Mouse (Mus musculus) MEL (cell line): ENCODE data around the gene Trpc7. TPM values are rescaled to one million over a fixed set of nuclear protein-coding genes. Genes with fewer than 3 reads are reported as not detected.

Experiments used
- DNase-seq: peaks from one replicate; pipeline ENCODE4 v3.0.0; 2011; ENCODE audit warnings: low read depth, low spot score
- H3K27ac ChIP-seq: 2 replicates; pipeline ENCODE4 v1.5.1; 2012; ENCODE audit warnings: low read depth, mild to moderate bottlenecking, control low read depth, low read length, moderate library complexity; ENCODE audit not compliant: control insufficient read depth
- H3K27me3 ChIP-seq, 2 experiments: fragments of 150-350 bp in 1 of 2; sonication (generic) in 1 of 2; 2 replicates each; pipeline ENCODE4 v1.6.1; 2012; ENCODE audit warnings: low read length in 2 of 2, mild to moderate bottlenecking in 2 of 2, improper control_type of control experiment in 1 of 2, moderate library complexity in 1 of 2; ENCODE audit not compliant: insufficient read depth in 2 of 2, control insufficient read depth in 1 of 2
- H3K36me3 ChIP-seq, 2 experiments: 2 replicates each; pipeline ENCODE4 v1.6.1; 2012 to 2014; ENCODE audit warnings: low read length in 2 of 2, improper control_type of control experiment in 1 of 2, inconsistent platforms in 1 of 2, mild to moderate bottlenecking in 1 of 2; ENCODE audit not compliant: insufficient read depth in 2 of 2, control insufficient read depth in 1 of 2
- H3K4me1 ChIP-seq, 2 experiments: fragments of 150-350 bp in 1 of 2; sonication (generic) in 1 of 2; 2 replicates each; pipeline ENCODE4 v1.6.1; 2012; ENCODE audit warnings: low read length in 2 of 2, improper control_type of control experiment in 1 of 2, mild to moderate bottlenecking in 1 of 2; ENCODE audit not compliant: insufficient read depth in 2 of 2, control insufficient read depth in 1 of 2
- H3K4me3 ChIP-seq, 2 experiments: fragments of 150-350 bp in 1 of 2; sonication (generic) in 1 of 2; 2 replicates each; pipeline ENCODE4 v1.5.1; 2012; ENCODE audit warnings: low read depth in 2 of 2, low read length in 2 of 2, mild to moderate bottlenecking in 2 of 2, moderate library complexity in 2 of 2, control low read depth in 1 of 2, improper control_type of control experiment in 1 of 2; ENCODE audit not compliant: control insufficient read depth in 1 of 2, insufficient read depth in 1 of 2
- H3K79me2 ChIP-seq: 2 replicates; pipeline ENCODE4 v1.6.1; 2012; ENCODE audit warnings: mild to moderate bottlenecking, low read length, moderate library complexity; ENCODE audit not compliant: control insufficient read depth, poor library complexity, insufficient read depth
- H3K9ac ChIP-seq: 2 replicates; pipeline ENCODE4 v1.6.1; 2012; ENCODE audit warnings: low read depth, mild to moderate bottlenecking, control low read depth, low read length, moderate library complexity; ENCODE audit not compliant: control insufficient read depth, poor library complexity, severe bottlenecking
- H3K9me3 ChIP-seq: fragments of 150-350 bp; sonication (generic); replicated peaks from 2 replicates; pipeline ENCODE4 v1.6.1; 2012; ENCODE audit warnings: mild to moderate bottlenecking, low read length, improper control_type of control experiment, moderate library complexity; ENCODE audit not compliant: insufficient read depth
- CHD1 ChIP-seq: IDR thresholded peaks from 2 replicates; pipeline ENCODE4 v1.6.1; 2012; ENCODE audit warnings: low read depth, mild to moderate bottlenecking, inconsistent platforms, low read length, improper control_type of control experiment
- CHD2 ChIP-seq: IDR thresholded peaks from 2 replicates; pipeline ENCODE4 v1.6.1; 2011; ENCODE audit warnings: low read length, improper control_type of control experiment
- CTCF ChIP-seq, 3 experiments: IDR thresholded peaks in 2 of 3; conservative IDR thresholded peaks in 1 of 3; 2 replicates each; pipeline ENCODE4 v1.5.1; 2011 to 2012; ENCODE audit warnings: low read length in 3 of 3, low read depth in 2 of 3, mild to moderate bottlenecking in 2 of 3, improper control_type of control experiment in 1 of 3, inconsistent platforms in 1 of 3, mixed read lengths in 1 of 3, moderate library complexity in 1 of 3; ENCODE audit not compliant: control insufficient read depth in 1 of 3, insufficient read depth in 1 of 3, poor library complexity in 1 of 3, severe bottlenecking in 1 of 3
- E2F4 ChIP-seq: IDR thresholded peaks from 2 replicates; pipeline ENCODE4 v1.6.1; 2011; ENCODE audit warnings: low read depth, low read length, improper control_type of control experiment, borderline replicate concordance
- EP300 ChIP-seq, 2 experiments: IDR thresholded peaks; 2 replicates each; pipeline ENCODE4 v1.6.1; 2011; ENCODE audit warnings: improper control_type of control experiment in 2 of 2, low read length in 2 of 2, low read depth in 1 of 2, mild to moderate bottlenecking in 1 of 2
- ETS1 ChIP-seq: IDR thresholded peaks from 2 replicates; pipeline ENCODE4 v1.6.1; 2012; ENCODE audit warnings: low read depth, mild to moderate bottlenecking, inconsistent platforms, low read length, improper control_type of control experiment, moderate library complexity
- GABPA ChIP-seq: IDR thresholded peaks from 2 replicates; pipeline ENCODE4 v1.6.1; 2012; ENCODE audit warnings: low read depth, mild to moderate bottlenecking, inconsistent platforms, low read length, improper control_type of control experiment, moderate library complexity
- GATA1 ChIP-seq: IDR thresholded peaks from 2 replicates; pipeline ENCODE4 v1.6.1; 2011; ENCODE audit warnings: low read depth, low read length, improper control_type of control experiment
- HCFC1 ChIP-seq: IDR thresholded peaks from 2 replicates; pipeline ENCODE4 v1.6.1; 2012; ENCODE audit warnings: low read depth, mild to moderate bottlenecking, inconsistent platforms, low read length, improper control_type of control experiment, moderate library complexity
- MAZ ChIP-seq: IDR thresholded peaks from 2 replicates; pipeline ENCODE4 v1.6.1; 2012; ENCODE audit warnings: low read depth, mild to moderate bottlenecking, inconsistent platforms, low read length, improper control_type of control experiment
- MEF2A ChIP-seq: IDR thresholded peaks from 2 replicates; pipeline ENCODE4 v1.6.1; 2014; ENCODE audit warnings: low read depth, mild to moderate bottlenecking, inconsistent platforms, low read length, improper control_type of control experiment; ENCODE audit not compliant: poor library complexity, insufficient replicate concordance, severe bottlenecking; ENCODE audit errors: extremely low read depth
- MXI1 ChIP-seq: IDR thresholded peaks from 2 replicates; pipeline ENCODE4 v1.6.1; 2011; ENCODE audit warnings: mild to moderate bottlenecking, low read depth, low read length, improper control_type of control experiment
- MYB ChIP-seq: IDR thresholded peaks from 2 replicates; pipeline ENCODE4 v1.6.1; 2011; ENCODE audit warnings: mild to moderate bottlenecking, low read depth, low read length, improper control_type of control experiment
- MYC ChIP-seq: IDR thresholded peaks from 2 replicates; pipeline ENCODE4 v1.6.1; 2011; ENCODE audit warnings: low read depth, mild to moderate bottlenecking, low read length, improper control_type of control experiment, moderate library complexity
- NELFE ChIP-seq: IDR thresholded peaks from 2 replicates; pipeline ENCODE4 v1.6.1; 2011; ENCODE audit warnings: low read depth, low read length, improper control_type of control experiment
- NRF1 ChIP-seq: IDR thresholded peaks from 2 replicates; pipeline ENCODE4 v1.6.1; 2014; ENCODE audit warnings: low read depth, mild to moderate bottlenecking, inconsistent platforms, low read length, improper control_type of control experiment, moderate library complexity; ENCODE audit not compliant: poor library complexity, insufficient read depth, severe bottlenecking
- POLR2A ChIP-seq, 2 experiments: IDR thresholded peaks; 2 replicates each; pipeline ENCODE4 v1.6.1; 2011 to 2012; ENCODE audit warnings: low read length in 2 of 2, mild to moderate bottlenecking in 2 of 2, control low read depth in 1 of 2, improper control_type of control experiment in 1 of 2, low read depth in 1 of 2, moderate library complexity in 1 of 2; ENCODE audit not compliant: control insufficient read depth in 1 of 2, insufficient read depth in 1 of 2, poor library complexity in 1 of 2
- POLR2AphosphoS2 ChIP-seq: IDR thresholded peaks from 2 replicates; pipeline ENCODE4 v1.6.1; 2011; ENCODE audit warnings: low read length, improper control_type of control experiment
- POLR2AphosphoS5 ChIP-seq: IDR thresholded peaks from 2 replicates; pipeline ENCODE4 v1.6.1; 2012; ENCODE audit warnings: low read depth, borderline replicate concordance, mild to moderate bottlenecking, inconsistent platforms, low read length, moderate library complexity, mixed read lengths
- RAD21 ChIP-seq: IDR thresholded peaks from 2 replicates; pipeline ENCODE4 v1.6.1; 2011; ENCODE audit warnings: mild to moderate bottlenecking, low read depth, low read length, improper control_type of control experiment
- RCOR1 ChIP-seq: IDR thresholded peaks from 2 replicates; pipeline ENCODE4 v1.6.1; 2012; ENCODE audit warnings: low read depth, mild to moderate bottlenecking, inconsistent platforms, low read length, improper control_type of control experiment
- SIN3A ChIP-seq: IDR thresholded peaks from 2 replicates; pipeline ENCODE4 v1.6.1; 2012; ENCODE audit warnings: low read length, improper control_type of control experiment, inconsistent platforms
- SMC3 ChIP-seq: IDR thresholded peaks from 2 replicates; pipeline ENCODE4 v1.6.1; 2011; ENCODE audit warnings: low read depth, low read length, improper control_type of control experiment
- TAL1 ChIP-seq: IDR thresholded peaks from 2 replicates; pipeline ENCODE4 v1.6.1; 2012; ENCODE audit warnings: mild to moderate bottlenecking, inconsistent platforms, low read length, moderate library complexity, mixed read lengths
- TBP ChIP-seq: IDR thresholded peaks from 2 replicates; pipeline ENCODE4 v1.8.0; 2011; ENCODE audit warnings: low read depth, low read length, improper control_type of control experiment
- TCF12 ChIP-seq: IDR thresholded peaks from 2 replicates; pipeline ENCODE4 v1.6.1; 2014; ENCODE audit warnings: low read depth, mild to moderate bottlenecking, inconsistent platforms, low read length, improper control_type of control experiment, moderate library complexity
- UBTF ChIP-seq: IDR thresholded peaks from 2 replicates; pipeline ENCODE4 v1.6.1; 2012; ENCODE audit warnings: low read depth, mild to moderate bottlenecking, inconsistent platforms, low read length, improper control_type of control experiment, moderate library complexity, borderline replicate concordance; ENCODE audit not compliant: insufficient read depth
- USF2 ChIP-seq, 2 experiments: IDR thresholded peaks; 2 replicates each; pipeline ENCODE4 v1.6.1; 2011 to 2012; ENCODE audit warnings: improper control_type of control experiment in 2 of 2, low read length in 2 of 2, borderline replicate concordance in 1 of 2, inconsistent platforms in 1 of 2, low read depth in 1 of 2, mild to moderate bottlenecking in 1 of 2; ENCODE audit not compliant: insufficient read depth in 1 of 2
- ZC3H11A ChIP-seq: IDR thresholded peaks from 2 replicates; pipeline ENCODE4 v1.6.1; 2012; ENCODE audit warnings: low read depth, mild to moderate bottlenecking, inconsistent platforms, low read length, improper control_type of control experiment
- ZKSCAN1 ChIP-seq: IDR thresholded peaks from 2 replicates; pipeline ENCODE4 v1.6.1; 2012; ENCODE audit warnings: low read depth, mild to moderate bottlenecking, inconsistent platforms, low read length, improper control_type of control experiment, moderate library complexity
- ZMIZ1 ChIP-seq: IDR thresholded peaks from 2 replicates; pipeline ENCODE4 v1.6.1; 2012; ENCODE audit warnings: low read depth, mild to moderate bottlenecking, inconsistent platforms, low read length, improper control_type of control experiment, moderate library complexity
- polyA plus RNA-seq, 2 experiments: library from polyadenylated mRNA; stranded (reverse) in 1 of 2; unstranded in 1 of 2; fragments of >175 nt in 1 of 2; fragments of >200 nt in 1 of 2; gene quantifications; 2 replicates each; pipeline versions ENCODE4 v1.2.1 to v1.2.4; 2012; ENCODE audit warnings: low replicate concordance in 2 of 2, low read depth in 1 of 2; ENCODE audit not compliant: insufficient read length in 2 of 2, insufficient read depth in 1 of 2, missing spikeins in 1 of 2
- total RNA-seq: library from RNA; depleted of rRNA; stranded (reverse); fragments of 300-350 nt; gene quantifications from 2 replicates; pipeline ENCODE4 v1.2.3, GENCODE M21; 2012

Trpc7 gene
- total and polyA plus RNA-seq, 3 experiments, result not detected

DNA sequence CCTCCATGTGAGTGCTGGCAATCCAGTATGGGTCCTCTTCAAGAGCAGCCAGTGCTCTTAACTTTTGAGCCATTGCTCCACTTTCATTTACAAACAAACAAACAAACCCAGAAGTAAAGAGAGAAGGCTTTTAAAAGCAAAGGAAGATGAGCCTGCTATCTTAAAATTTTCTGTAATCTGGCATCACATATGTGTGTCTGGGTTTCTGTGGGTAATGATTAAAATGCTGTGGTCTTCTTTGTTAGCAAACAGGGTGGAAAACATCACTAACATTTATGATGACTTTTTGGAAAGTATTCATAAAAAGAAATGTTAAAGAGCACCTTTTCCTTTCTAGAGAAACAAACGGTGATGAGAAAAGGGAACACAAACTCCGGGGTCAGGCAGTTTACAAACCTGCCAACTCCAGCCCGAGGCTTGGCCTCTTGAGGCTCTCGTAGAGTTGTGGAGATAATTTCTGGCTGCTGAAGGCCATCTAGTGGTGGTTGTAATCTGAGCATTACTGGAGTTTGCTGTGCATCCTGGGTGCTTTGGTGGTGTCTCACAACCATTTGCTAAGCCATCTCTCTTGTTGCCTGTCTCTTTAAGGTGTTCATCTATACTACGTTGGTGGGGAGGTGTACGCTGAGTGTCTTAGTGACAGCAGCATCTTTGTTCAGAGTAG lies 160.4 kb downstream of the Trpc7 start:
- H3K27ac ChIP-seq, result peak overlapping the region; percentile 49; the same call in 1 of the 2 replicates
- H3K79me2 ChIP-seq, result no peaks in the 10 kb centered on the region
- no peaks in the 10 kb centered on the region for H3K27me3 ChIP-seq
- no peaks in the 10 kb centered on the region for H3K9me3 ChIP-seq
- H3K36me3 ChIP-seq, result peaks cover 3 to 6% of the 10 kb centered on the region in 2 experiments
- H3K4me1 ChIP-seq, result peaks cover 3 to 4% of the 10 kb centered on the region in 2 experiments
- TF ChIP-seq UBTF, result no peak
- TF ChIP-seq GABPA, result no peak
- TF ChIP-seq TAL1, result no peak
- no peak for TF ChIP-seq MYC
- no peak for TF ChIP-seq MEF2A
- no peak for TF ChIP-seq E2F4
- TF ChIP-seq NRF1, result no peak
- TF ChIP-seq TCF12, result peak; percentile 71
- TF ChIP-seq NELFE, result no peak
- TF ChIP-seq CHD1, result no peak
- TF ChIP-seq USF2 (IDR thresholded peaks at IDR 0.05; ENCODE audit: borderline replicate concordance in 1 of 2, insufficient read depth in 1 of 2, low read depth in 1 of 2, low read length in 2 of 2), result no peak
- TF ChIP-seq POLR2A (IDR thresholded peaks at IDR 0.05; ENCODE audit: control insufficient read depth in 1 of 2, insufficient read depth in 1 of 2, low read depth in 1 of 2, low read length in 2 of 2, poor library complexity in 1 of 2), result no peak
- TF ChIP-seq RCOR1, result no peak
- peak; percentile 53 for TF ChIP-seq SMC3
- peak; percentile 31 to 60; a peak in 3 of 4 replicates for TF ChIP-seq EP300 (IDR thresholded peaks at IDR 0.05; ENCODE audit: low read depth in 1 of 2, low read length in 2 of 2)
- TF ChIP-seq MAZ, result no peak
- no peak for TF ChIP-seq ZKSCAN1
- no peak for TF ChIP-seq ETS1
- TF ChIP-seq GATA1, result peak; percentile 39
- peak in 2 of 3 experiments; percentile 24 to 59; a peak in 4 of 6 replicates for TF ChIP-seq CTCF (IDR thresholded peaks at IDR 0.05 in 2 of 3, conservative IDR thresholded peaks at IDR 0.05 in 1 of 3; ENCODE audit: control insufficient read depth in 1 of 3, insufficient read depth in 1 of 3, low read depth in 2 of 3, low read length in 3 of 3, poor library complexity in 1 of 3, severe bottlenecking in 1 of 3)
- no peak for TF ChIP-seq ZMIZ1
- TF ChIP-seq TBP, result no peak
- TF ChIP-seq ZC3H11A, result 0 out of 2 replicates have a peak, but pooled peaks have one; percentile 1
- TF ChIP-seq MYB, result no peak
- no peak for TF ChIP-seq SIN3A
- no peak for TF ChIP-seq HCFC1
- TF ChIP-seq POLR2AphosphoS5, result no peak
- no peak for TF ChIP-seq POLR2AphosphoS2
- TF ChIP-seq RAD21, result peak; percentile 38
- TF ChIP-seq MXI1, result no peak
- no peak for TF ChIP-seq CHD2
- no peak overlapping the region for H3K9ac ChIP-seq
- DNase-seq, result peak; percentile 49
- no peak overlapping the region; a peak in 1 of 4 replicates for H3K4me3 ChIP-seq
